Mouse (Mus musculus): ENCODE measurements at regions not wholly inside any gene's neighbourhood (a gene's known extent, or its start where the extent isn't known, plus 50 kb on each side); places are given as distances from the start of the nearest gene placed in this dataset.
A peak's percentile ranks its signal among the peaks of the same experiment; 100 is the strongest.

DNA sequence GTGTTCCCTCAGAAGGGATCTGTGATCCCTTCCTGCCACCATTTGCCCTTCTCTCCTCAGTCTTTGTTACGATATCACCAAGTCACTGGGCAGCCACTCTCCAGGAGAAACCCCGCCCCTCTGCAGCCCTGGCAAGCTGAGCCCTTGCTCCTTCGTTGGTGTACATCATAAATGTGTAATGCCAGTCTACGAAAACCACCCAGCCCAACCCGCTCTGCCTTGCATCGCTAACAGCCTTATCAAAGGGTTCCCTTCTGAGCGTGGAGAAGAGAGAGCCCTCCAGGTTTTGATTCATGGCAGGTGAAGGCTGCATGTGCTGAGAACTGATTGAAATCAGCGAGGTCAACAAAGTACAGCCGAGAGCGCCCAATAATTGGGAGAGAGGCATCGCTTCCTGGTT is 90.5 kb upstream of the Cadm1 start:
- DNase-seq (ENCODE audit: low read depth), result no peak

DNA sequence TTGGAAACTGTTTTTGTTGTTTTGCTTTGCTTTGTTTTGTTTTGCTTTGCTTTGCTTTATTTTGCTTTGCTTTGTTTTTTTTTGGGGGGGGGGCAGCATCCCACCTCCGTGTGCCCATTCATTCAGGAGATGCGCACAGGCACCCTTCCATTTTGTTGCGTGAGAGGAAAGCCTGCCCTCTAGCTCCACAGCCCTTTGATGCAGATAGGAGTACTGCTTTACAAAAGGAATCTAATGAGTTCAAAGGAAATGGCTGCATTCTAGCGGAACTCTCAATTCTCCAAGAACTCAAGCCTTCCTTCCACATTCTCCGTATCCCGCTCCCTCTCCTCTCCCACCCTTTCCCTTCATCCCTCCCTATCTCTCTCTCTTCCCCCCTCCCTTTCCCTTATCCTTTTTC is 89.8 kb upstream of the Cadm1 start:
- no peak for DNase-seq (ENCODE audit: low read depth)

DNA sequence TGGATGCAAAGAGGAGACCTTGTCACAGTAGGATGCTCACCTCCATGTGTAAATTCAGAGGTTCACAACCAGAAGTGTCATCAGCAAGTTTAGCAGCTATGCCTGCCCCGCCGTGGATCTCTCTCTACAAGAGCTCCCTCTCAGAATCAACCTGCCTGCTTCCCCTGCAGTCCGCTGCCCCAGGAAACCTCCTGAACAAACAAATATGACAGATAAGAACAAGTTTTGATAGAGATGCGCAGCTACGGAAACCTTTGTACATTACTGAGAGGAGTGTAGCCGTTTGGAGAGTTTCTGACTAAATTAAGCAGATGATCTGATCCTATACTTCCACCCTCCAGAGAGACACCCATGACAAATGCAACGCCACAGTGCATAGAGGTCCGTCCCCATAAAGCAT is 88.8 kb upstream of the Cadm1 start:
- no peak for DNase-seq (ENCODE audit: low read depth)

DNA sequence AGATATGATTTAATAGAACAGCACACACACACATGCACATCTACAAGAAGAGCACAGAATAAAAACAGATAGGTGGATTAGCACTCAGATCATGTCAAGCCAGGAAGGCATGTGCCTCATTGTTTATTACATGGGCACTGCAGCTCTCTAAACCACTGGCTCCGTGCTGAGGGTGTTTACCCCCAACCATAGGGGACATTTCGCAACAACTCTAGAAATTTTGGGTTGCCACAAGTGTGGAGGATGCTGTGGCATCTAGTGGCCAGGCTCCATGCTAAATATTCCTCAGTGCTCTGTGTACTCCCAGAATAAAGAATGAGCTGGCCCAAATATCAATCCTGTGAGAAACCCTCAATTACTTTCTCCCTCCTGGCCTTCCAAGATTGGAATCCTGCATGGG is 85.8 kb upstream of the Cadm1 start:
- no peak for DNase-seq (ENCODE audit: low read depth)

DNA sequence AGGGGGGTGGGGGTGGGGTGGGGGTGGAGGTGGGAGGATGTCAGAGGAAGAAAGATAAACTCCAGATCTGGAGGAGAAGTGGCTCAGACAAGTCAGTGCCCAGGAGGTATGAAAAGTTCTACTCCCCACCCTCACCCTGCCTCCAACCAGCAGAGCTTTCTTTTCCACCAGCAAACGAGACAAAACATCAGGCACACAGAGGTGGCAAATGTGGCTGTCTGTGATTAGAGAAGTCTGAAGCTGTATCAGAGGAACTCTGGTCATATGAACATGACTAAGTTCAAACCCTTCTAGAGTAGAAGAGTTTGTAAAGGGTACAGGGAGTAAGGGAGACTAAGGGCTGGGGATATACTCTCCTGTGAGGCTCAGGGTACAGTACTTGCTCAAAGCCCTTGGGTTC is 85.2 kb upstream of the Cadm1 start:
- DNase-seq (ENCODE audit: low read depth), result no peak

DNA sequence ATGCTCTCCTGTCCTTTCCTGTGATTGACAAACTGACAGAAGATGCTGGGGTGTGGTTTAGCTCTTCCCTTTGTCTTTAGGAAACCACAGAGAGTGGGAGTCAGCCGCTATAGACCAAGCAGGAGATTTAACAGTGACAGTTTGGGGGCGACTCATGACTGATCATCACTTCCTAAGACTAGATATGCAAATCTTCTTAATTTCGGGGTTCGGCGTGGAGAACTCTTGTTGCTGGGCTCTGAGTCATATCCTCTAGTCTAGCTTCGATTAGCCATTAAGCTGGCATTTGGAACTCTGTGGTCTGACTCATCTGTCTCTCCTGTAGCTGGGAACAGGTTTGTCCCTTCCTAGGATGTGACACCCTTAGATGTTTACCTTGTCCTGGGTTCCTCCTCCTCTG is 84.6 kb upstream of the Cadm1 start:
- DNase-seq (ENCODE audit: low read depth), result peak; percentile 14

DNA sequence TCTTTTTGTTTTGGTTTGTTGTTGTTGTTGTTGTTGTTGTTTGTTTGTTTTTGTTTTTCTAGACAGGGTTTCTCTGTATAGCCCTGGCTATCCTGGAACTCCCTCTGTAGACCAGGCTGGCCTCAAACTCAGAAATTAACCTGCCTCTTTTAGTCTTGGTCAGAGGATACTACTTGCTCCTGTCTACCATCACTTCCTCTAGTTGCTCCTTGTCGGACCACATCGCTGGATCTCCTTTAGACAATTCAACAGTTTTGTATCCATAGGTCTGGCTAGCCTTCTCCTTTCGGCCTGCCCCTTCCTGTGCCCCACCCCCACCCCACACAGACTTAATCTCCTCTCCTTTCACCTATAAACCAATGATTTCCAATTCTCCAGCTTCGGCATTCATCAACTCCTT is 77.2 kb upstream of the Cadm1 start:
- no peak for DNase-seq (ENCODE audit: low read depth)

DNA sequence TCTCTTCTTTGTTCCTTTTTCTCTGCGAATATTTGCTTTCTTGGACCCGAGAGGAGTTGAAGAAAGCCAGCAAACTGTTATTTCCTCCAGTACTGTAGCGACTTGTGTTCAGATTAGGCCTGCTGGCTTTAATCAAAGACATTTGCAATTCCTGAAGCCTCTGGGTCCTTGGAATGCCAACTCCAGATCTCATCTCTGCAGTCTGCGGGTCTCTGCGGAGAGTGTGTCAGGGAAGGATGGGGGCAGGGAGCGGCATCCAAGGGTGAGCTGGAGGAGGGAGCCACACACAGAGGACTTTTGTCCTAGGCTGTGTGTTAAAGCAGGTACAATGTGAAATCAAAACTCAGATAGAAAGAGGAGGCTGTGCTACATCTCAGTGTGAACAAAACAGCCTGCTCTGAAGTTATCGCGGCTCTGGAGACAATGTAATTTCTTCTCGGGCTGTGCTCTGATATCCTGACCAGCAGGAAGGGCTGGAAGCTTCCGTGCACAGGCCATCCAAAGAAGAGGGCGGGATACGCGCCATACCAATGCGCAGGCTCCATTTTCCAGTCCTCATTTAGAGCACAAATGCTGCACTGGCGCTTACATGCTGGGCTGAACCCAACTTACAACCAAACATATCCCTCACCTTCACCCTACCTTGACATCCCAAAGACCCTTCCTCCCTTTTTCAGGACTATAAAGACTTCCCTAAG is 71.1 kb upstream of the Cadm1 start:
- DNase-seq (ENCODE audit: low read depth), result no peak

DNA sequence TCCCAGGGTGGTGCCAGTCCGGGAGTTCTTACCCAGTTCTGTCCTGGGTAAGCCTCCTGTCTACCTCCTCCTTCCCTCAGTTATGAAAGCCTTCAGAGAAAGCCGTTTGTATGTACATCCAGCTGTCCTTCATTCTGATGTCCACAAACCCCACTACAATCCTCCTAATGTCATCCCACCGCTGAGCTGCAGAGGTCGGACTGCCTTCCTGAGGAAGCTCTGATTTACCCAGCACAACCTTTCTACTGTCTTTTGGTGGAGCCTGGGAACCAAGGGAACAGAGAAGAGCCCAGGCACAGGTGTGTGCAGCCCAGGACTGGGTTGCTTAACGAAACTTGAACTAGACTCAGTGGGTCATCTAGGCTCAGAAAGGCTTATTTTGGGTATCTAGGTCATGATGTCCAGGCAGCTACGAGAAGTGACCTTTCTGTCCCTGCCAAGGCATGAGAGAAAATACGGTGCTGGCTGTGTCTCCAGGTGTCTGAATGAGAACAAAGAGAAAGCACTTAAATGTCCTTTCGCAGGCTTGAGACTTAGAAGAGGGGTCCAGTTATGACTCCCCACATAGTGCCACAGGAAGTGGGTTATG is 70.4 kb upstream of the Cadm1 start:
- no peak for DNase-seq (ENCODE audit: low read depth)

DNA sequence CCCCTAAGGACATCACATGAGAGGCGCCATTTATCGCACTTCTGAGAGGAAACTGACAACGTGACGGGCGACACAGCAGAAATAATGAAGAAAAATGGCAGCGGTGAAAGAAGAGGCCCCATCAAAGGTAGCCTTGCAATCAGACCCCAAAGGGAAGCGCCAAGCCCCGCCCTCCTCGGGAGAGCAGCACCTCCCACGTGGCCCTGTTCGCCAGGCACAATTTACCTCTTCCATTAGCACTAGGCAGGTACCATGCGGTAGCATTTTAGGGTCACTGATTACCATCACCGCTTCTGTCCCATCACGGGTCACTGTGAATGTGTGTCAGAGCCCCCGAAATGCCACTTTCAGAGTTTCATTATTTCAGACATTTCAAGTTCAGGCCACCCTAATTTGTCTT is 69.7 kb upstream of the Cadm1 start:
- no peak for DNase-seq (ENCODE audit: low read depth)

DNA sequence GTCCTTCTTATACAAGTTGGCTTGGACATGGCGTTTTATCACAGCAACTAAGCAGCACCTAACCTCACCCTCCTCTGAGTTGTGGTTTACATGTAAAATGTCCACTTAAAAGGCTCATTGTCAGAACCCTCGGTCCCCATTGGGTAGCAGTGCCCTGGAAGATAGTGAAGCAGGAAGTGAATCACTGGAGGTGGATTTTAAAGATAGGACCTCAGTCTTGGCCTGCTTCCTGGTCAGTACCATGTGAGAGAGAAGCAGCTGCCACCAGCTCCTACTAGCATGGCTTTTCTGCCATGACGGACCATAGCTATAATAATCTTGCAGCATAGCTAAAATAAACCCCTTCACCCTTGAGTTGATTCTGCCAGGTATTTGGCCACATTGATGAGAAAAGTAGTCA is 68.1 kb upstream of the Cadm1 start:
- DNase-seq (ENCODE audit: low read depth), result no peak

DNA sequence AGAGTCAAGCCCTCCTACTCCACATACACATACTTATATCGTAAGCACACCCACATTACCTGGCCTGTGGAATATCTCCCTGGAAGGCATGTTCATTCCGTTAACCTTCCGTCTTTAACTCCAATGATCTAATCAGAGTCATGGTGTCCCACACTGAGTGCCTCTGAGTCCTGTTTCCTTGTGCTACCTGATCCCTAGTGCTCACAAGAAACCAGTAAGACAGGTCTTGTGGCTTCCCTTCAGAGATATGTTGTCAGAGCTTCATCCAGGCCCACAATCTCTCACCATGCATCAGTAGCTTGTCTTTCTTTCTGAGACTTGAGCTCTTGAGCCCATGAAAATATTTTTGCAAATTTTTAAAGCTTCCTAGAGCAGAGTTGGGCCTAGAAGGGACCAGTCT is 63.2 kb upstream of the Cadm1 start:
- no peak for DNase-seq (ENCODE audit: low read depth)

DNA sequence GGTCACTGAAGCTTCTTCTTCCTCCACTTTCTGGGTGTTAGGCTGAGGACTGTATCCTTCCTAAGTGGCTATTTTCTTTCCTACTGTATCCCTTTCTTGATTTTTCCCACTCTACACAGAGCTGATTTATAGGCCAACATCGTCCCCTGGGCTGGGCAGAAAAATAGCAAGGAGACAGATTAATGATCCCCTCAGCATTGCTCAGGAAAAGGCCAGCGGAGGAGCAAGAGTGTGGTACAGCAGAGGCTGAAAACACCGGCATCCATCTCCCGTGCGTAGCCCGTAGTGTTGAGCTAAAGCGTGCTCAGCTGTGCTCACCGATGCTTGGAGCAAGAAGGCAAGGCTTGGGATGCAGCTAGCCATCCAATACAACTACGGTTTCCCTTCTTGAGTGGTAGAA is 62.2 kb upstream of the Cadm1 start:
- no peak for DNase-seq (ENCODE audit: low read depth)

DNA sequence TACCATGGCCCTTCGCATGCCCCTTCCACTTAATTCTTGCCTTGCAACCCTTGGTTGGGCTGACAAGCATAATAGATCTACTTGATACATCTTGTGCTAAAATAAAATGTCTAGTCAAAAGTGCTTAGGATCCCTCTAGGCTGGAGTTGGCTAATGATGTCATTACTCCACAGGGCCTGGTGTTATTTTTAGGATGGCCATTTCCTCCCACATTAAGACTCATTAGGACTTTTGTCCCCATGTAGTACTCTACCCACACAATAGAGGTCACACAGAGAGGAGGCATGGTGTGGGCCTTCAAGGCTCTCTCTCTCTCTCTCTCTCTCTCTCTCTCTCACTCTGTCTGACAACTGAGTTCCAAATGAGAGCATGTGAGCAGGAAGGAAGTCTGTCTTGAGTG is 60.4 kb upstream of the Cadm1 start:
- DNase-seq (ENCODE audit: low read depth), result no peak

DNA sequence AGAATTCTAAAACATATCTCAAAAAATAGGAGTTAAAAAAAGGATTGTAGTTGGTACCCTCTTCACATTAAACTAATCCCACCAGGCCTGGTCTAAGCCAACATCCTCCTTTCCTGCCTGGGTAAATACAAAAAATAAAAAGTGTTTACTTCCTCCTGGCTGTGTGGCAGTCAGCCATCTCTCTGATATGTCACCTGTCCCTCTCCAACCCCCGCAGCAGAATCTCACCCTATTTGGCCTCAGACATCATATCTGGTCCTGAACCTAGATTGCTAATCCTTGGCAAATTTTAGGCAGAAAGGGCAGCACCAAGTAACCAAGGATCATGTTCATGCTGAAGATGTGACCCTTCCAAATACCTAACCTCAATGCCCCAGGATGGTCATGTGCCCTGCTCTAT is 59.2 kb upstream of the Cadm1 start:
- DNase-seq (ENCODE audit: low read depth), result no peak

DNA sequence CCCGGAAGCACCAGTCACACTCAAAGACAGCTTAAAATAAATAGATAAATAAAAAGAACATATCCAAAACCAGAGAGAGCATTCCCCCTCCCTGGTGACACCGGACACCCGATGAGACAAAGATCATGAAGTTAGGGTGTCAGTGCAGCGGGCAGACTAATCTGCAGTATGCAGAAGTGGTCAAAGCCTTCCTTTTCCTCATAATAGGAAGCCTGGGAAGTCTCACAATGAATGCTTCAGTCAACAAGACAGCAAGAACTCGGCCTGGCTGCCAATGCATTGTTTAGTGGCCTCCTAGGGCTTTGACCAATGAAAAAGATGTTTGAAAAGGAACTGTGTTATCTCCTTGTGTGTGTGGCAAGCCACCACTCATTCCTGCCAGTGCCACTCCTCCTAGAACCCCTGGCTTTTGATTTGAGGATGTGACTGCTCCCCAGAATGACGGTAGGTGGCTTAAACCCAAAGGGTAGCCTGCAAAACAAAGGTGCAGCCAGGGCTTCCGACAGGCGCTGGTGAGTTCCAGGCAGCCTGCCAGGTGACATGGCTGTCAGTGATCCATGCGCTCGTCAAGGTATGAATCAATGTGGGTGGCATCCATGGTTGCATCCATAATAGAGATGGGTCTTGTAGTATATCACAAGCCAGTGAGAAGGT is 58.1 kb upstream of the Cadm1 start:
- no peak for DNase-seq (ENCODE audit: low read depth)

DNA sequence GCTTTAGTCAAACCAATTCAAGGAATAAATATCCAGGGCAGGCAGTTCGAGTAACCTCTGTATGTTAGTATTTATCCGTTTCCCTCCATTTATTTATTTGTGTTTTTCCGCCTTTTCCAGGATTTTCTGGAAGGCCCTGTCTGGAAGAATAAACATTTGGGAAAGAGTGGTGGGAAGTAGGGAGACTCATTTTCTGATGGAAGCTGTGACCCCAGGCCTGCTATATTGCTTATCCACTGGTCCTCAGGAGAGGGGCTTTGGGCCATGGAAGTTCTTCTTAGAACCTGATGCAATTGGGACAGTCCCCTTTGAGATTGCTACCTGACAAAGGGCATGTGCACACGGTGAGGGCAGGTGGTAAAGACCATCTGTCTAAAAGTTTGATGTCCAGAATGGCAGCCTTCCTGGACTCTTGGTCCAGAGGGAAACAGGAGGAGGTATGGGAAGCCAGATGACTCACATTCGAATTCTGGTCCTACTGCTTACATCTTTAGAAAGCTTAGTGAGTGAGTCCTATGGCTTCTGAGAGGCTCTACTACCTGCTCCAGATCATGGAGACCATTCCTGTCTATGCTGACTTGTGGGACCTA is 56.1 kb upstream of the Cadm1 start:
- no peak for DNase-seq (ENCODE audit: low read depth)

DNA sequence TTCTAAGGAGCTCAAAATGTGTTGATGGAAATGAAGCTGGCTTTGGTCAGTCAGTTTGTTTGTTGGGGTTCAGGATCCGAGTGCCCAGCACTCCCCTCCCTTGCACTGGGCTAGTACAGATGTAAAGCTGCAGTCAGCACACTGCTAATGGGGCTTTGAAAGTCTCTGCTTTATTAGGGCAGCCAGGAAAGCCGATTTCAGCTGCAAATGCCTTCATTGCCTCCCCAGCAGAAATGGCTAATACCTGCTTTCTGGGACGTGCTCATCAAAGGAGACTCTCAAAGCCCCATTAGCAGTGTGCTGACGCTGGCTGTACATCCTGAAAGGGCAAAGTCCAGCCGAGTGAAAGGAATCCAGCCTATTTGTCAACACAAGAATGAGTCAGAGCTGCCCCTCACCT is 55.2 kb upstream of the Cadm1 start:
- no peak for DNase-seq (ENCODE audit: low read depth)

DNA sequence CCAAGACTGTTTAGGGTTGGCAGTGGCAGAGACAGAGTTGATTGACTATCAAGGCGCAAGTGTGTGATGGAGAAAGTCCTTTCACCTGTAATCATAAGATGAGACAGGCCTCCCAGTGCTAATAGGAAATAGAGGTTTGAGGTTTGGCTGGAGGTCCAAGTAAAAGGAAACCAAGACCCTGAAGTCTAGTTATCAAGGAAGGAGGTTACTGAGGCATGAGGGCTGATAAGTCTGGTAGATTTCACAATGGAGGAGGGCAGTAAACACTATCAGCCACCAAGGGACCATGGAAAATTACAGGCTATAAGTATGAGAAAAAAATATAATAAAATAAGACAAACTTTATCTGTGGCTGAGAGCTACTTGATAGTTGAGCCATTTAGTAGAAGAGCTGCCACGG is 52.1 kb upstream of the Cadm1 start:
- no peak for DNase-seq (ENCODE audit: low read depth)

All from c-Kit-positive CD71-negative TER-119-negative erythroid progenitor cells, embryonic 14.5 days (primary cell).